16 mouse cellular contexts compared by ENCODE assay signal in the genomic region with DNA sequence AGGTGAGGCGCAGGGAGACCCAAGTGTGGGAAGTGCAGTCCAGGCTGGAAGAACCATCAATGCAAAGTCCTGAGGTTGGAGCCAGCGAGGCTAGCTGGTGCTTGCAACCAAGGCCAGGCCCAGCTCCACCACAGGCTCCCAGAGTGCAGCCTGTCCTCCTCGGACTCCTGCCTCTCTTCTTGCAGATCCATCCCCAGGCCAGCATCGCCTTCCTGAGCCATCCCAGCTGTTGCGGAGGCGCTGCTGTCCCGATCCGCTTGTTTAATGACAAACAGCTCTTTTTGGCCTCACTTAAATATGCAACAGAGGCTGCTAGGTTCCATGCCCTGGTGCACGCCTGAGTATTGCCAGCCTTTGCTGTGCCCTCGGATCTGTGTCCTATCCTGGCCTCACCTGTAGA.
DNase-seq lines count a peak whose midpoint lies in the region; ATAC-seq and TF ChIP-seq lines count a peak whose summit lies in the region.
"Had no signal": no experiment of that assay in that cellular context is flagged by ENCODE, and none has a peak within 500 bp of the region (broad histone marks: within the 10 kb centered on the region; RNA-seq: fewer than 3 reads in every experiment).

No protein-coding gene starts in this region.

- H3K27me3 ChIP-seq in testis, adult 2 months (ENCODE audit: control insufficient read depth, insufficient read depth, low read length), result no peaks in the 10 kb centered on the region
- H3K27me3 ChIP-seq in stomach, postnatal 0 days (ENCODE audit: control insufficient read depth, insufficient read depth, low read length), result no peaks in the 10 kb centered on the region
- H3K27me3 ChIP-seq: embryonic facial prominence, embryonic 12.5 days; forebrain, embryonic 13.5 days had no signal

- no peak for TF ChIP-seq CTCF in testis, adult 2 months (IDR thresholded peaks at IDR 0.05; ENCODE audit: control insufficient read depth, insufficient read depth, insufficient replicate concordance, low read depth, low read length)
- no peak for TF ChIP-seq CTCF in stomach, postnatal 0 days (IDR thresholded peaks at IDR 0.05; ENCODE audit: low read depth)

- no peaks in the 10 kb centered on the region for H3K9me3 ChIP-seq in stomach, postnatal 0 days (ENCODE audit: control insufficient read depth, low read length)
- H3K9me3 ChIP-seq: embryonic facial prominence, embryonic 12.5 days; forebrain, embryonic 13.5 days had no signal

- TF ChIP-seq POLR2A in testis, adult 2 months (IDR thresholded peaks at IDR 0.05; ENCODE audit: control insufficient read depth, low read depth, low read length), result no peak

- peak overlapping the region; percentile 58; the same call in 1 of the 2 replicates for H3K4me3 ChIP-seq in testis, adult 2 months (ENCODE audit: control insufficient read depth, low read depth, low read length)
- H3K4me3 ChIP-seq in stomach, postnatal 0 days (ENCODE audit: low read depth, low read length), result no peak overlapping the region
- H3K4me3 ChIP-seq: embryonic facial prominence, embryonic 12.5 days; forebrain, embryonic 13.5 days had no signal

- no peak for TF ChIP-seq EP300 in stomach, postnatal 0 days (optimal IDR thresholded peaks at IDR 0.05)

- H3K36me3 ChIP-seq in testis, adult 2 months (ENCODE audit: control insufficient read depth, insufficient read depth, low read length), result no peaks in the 10 kb centered on the region
- no peaks in the 10 kb centered on the region for H3K36me3 ChIP-seq in stomach, postnatal 0 days (ENCODE audit: control insufficient read depth, insufficient read depth, low read length)
- H3K36me3 ChIP-seq: embryonic facial prominence, embryonic 12.5 days had no signal

- 59% methylated on average over 10 of the region's 10 CpGs for WGBS in stomach, postnatal 0 days

- H3K4me1 ChIP-seq in testis, adult 2 months (ENCODE audit: control insufficient read depth, insufficient read depth, low read length), result no peaks in the 10 kb centered on the region
- H3K4me1 ChIP-seq in stomach, postnatal 0 days (replicated peaks; ENCODE audit: control insufficient read depth, insufficient read depth), result peaks cover 6% of the 10 kb centered on the region

- H3K4me2 ChIP-seq in stomach, postnatal 0 days (replicated peaks; ENCODE audit: low read depth), result no peak overlapping the region
- H3K4me2 ChIP-seq: embryonic facial prominence, embryonic 12.5 days; forebrain, embryonic 13.5 days had no signal

- intact Hi-C loops in heart, postnatal 25 days (cut with DNase I), result no loop called here
- intact Hi-C loops in gastrocnemius, postnatal 14 days (cut with DNase I; ENCODE audit: low total_unique reads), result no loop called here

- no peak overlapping the region for H3K27ac ChIP-seq in testis, adult 2 months (ENCODE audit: control insufficient read depth, insufficient read depth, low read depth, low read length)
- H3K27ac ChIP-seq in stomach, postnatal 0 days (replicated peaks), result peak overlapping the region; percentile 53; the same call in 1 of the 2 replicates
- H3K27ac ChIP-seq: embryonic facial prominence, embryonic 12.5 days; forebrain, embryonic 13.5 days; liver, embryonic 14.5 days had no signal

- H3K9ac ChIP-seq in stomach, postnatal 0 days (ENCODE audit: low read length), result no peak overlapping the region
- H3K9ac ChIP-seq: embryonic facial prominence, embryonic 12.5 days; forebrain, embryonic 13.5 days; liver, embryonic 14.5 days had no signal

- no peak for ATAC-seq in stomach, postnatal 0 days (ENCODE audit: low FRiP score, low TSS enrichment)
- ATAC-seq: forebrain, embryonic 13.5 days had no signal

- peak; percentile 44 for DNase-seq in heart, adult 8-10 months (ENCODE audit: low spot score)
- DNase-seq in heart, postnatal 25 days (ENCODE audit: low spot score), result no peak
- DNase-seq in testis, postnatal 10 days (ENCODE audit: low spot score), result no peak
- peak; percentile 44 to 72 for DNase-seq in kidney, postnatal 25 days
- DNase-seq in stomach, postnatal 0 days (ENCODE audit: low spot score), result no peak
- no peak for DNase-seq in left cerebral cortex, adult 8-10 months (ENCODE audit: low spot score in 2 of 2)
- DNase-seq in gastrocnemius, postnatal 14 days, result no peak
- DNase-seq: adrenal gland, postnatal 10 days; cerebellum, postnatal 10 days; gastrocnemius, postnatal 25 days; midbrain, embryonic 14.5 days; thymus, adult 18-20 months had no signal

Comparison
In these comparisons a context has a peak if more than half of its experiments do, and no peak if none do; other contexts are left out.
1. DNase-seq: peak in heart, adult 8-10 months (single experiment) and kidney, postnatal 25 days (2 of 2); none in heart, postnatal 25 days (single experiment), testis, postnatal 10 days (single experiment), stomach, postnatal 0 days (single experiment), left cerebral cortex, adult 8-10 months (0 of 2) and gastrocnemius, postnatal 14 days (single experiment).